30 mouse cellular contexts compared by ENCODE assay signal in the genomic region with DNA sequence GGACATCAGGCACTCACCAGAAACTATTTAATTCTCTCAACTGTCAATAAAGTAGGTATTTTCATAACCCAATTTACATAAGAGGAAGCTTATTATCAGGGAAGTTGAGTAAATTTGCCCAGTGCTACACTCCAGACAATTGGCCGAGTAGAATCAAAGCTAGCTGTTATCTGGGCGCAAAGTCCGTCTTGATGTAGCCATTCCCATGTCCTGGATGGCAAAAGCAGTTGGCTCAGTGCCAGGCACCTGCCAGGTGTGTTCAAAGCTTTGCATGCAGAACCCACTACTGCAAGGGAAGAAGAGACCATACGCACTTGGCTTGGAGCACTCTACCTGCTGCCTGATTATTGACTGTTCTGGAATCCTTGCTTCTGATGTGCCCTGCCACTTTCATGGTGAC. TPM values are rescaled to one million over a fixed set of nuclear protein-coding genes. Genes with fewer than 3 reads are reported as not detected.
DNase-seq lines count a peak whose midpoint lies in the region; ATAC-seq and TF ChIP-seq lines count a peak whose summit lies in the region.
"Had no signal": no experiment of that assay in that cellular context is flagged by ENCODE, and none has a peak within 500 bp of the region (broad histone marks: within the 10 kb centered on the region; RNA-seq: fewer than 3 reads in every experiment).

No protein-coding gene starts in this region.

- H3K4me1 ChIP-seq in lung, embryonic 14.5 days (ENCODE audit: insufficient read depth) = no peaks in the 10 kb centered on the region
- no peaks in the 10 kb centered on the region for H3K4me1 ChIP-seq in lung, postnatal 0 days (ENCODE audit: insufficient read depth, low read depth, low read length)
- H3K4me1 ChIP-seq in intestine, postnatal 0 days (replicated peaks; ENCODE audit: control insufficient read depth, insufficient read depth, low read length) = peaks cover 6% of the 10 kb centered on the region; the same call in 1 of the 2 replicates
- peaks cover 11% of the 10 kb centered on the region; the same call in 1 of the 2 replicates for H3K4me1 ChIP-seq in small intestine, adult 2 months (ENCODE audit: control insufficient read depth, insufficient read depth, insufficient read length, low read length)

- 68% methylated on average over 4 of the region's 4 CpGs for WGBS in lung, embryonic 14.5 days
- WGBS in lung, postnatal 0 days = 68% methylated on average over 4 of the region's 4 CpGs
- 43% methylated on average over 4 of the region's 4 CpGs for WGBS in intestine, postnatal 0 days
- WGBS in small intestine, adult 2 months = 21% methylated on average over 4 of the region's 4 CpGs

- no peak for TF ChIP-seq CTCF in lung, embryonic 14.5 days (IDR thresholded peaks at IDR 0.05; ENCODE audit: low read depth)
- no peak for TF ChIP-seq CTCF in lung, postnatal 0 days (IDR thresholded peaks at IDR 0.05)
- no peak for TF ChIP-seq CTCF in intestine, postnatal 0 days (IDR thresholded peaks at IDR 0.05; ENCODE audit: low read depth)
- no peak for TF ChIP-seq CTCF in small intestine, adult 2 months (IDR thresholded peaks at IDR 0.05; ENCODE audit: extremely low read depth, insufficient read length, insufficient replicate concordance, low read depth, low read length)

- no peak overlapping the region for H3K4me2 ChIP-seq in lung, embryonic 14.5 days
- no peak overlapping the region for H3K4me2 ChIP-seq in lung, postnatal 0 days (replicated peaks; ENCODE audit: low read depth, low read length)
- H3K4me2 ChIP-seq in intestine, postnatal 0 days (replicated peaks; ENCODE audit: low read depth) = no peak overlapping the region
- H3K4me2 ChIP-seq: heart, embryonic 15.5 days; limb, embryonic 13.5 days; liver, embryonic 15.5 days; midbrain, embryonic 13.5 days; neural tube, embryonic 13.5 days had no signal

- no peak for ATAC-seq in lung, embryonic 14.5 days (ENCODE audit: insufficient read depth)
- no peak for ATAC-seq in lung, postnatal 0 days
- peak; percentile 95 for ATAC-seq in intestine, postnatal 0 days
- ATAC-seq in inflammation-experienced regulatory T-cells, adult 6 months = no peak
- ATAC-seq: forebrain, postnatal 0 days; hindbrain, postnatal 0 days; midbrain, embryonic 13.5 days had no signal

- no peak for TF ChIP-seq EP300 in lung, postnatal 0 days (IDR thresholded peaks at IDR 0.05)

- H3K9me3 ChIP-seq in lung, embryonic 14.5 days (ENCODE audit: low read depth, low read length) = no peaks in the 10 kb centered on the region
- H3K9me3 ChIP-seq in lung, postnatal 0 days (ENCODE audit: low read length) = no peaks in the 10 kb centered on the region
- no peaks in the 10 kb centered on the region for H3K9me3 ChIP-seq in intestine, postnatal 0 days (ENCODE audit: control insufficient read depth)
- H3K9me3 ChIP-seq: heart, embryonic 10.5 days; heart, embryonic 15.5 days; limb, embryonic 13.5 days; liver, embryonic 15.5 days; midbrain, embryonic 13.5 days; neural tube, embryonic 13.5 days had no signal

- DNase-seq in lung, embryonic 14.5 days = peak; percentile 27
- no peak for DNase-seq in lung, postnatal 0 days (ENCODE audit: low spot score)
- no peak for DNase-seq in gastrocnemius, adult 18-20 months (ENCODE audit: low spot score)
- DNase-seq in spleen, adult 18-20 months = no peak
- DNase-seq: adrenal gland, postnatal 36 days; B cell, adult 2 months; cerebellum, postnatal 10 days; forebrain, postnatal 0 days; gastrocnemius, postnatal 10 days; kidney, adult 8-10 months; kidney, postnatal 14 days; lung, postnatal 10 days; right cerebral cortex, postnatal 14 days; thymus, postnatal 14 days had no signal

- H3K36me3 ChIP-seq in lung, embryonic 14.5 days (ENCODE audit: insufficient read depth) = peaks cover 20% of the 10 kb centered on the region
- H3K36me3 ChIP-seq in lung, postnatal 0 days (ENCODE audit: insufficient read depth, low read length) = 0 out of 2 replicates have a peak, but pooled peaks cover 11% of the 10 kb centered on the region
- peaks cover 14% of the 10 kb centered on the region for H3K36me3 ChIP-seq in intestine, postnatal 0 days (ENCODE audit: control insufficient read depth, insufficient read depth)
- H3K36me3 ChIP-seq in small intestine, adult 2 months (ENCODE audit: control insufficient read depth, insufficient read depth, low read length) = peaks cover 19% of the 10 kb centered on the region

- H3K9ac ChIP-seq in lung, embryonic 14.5 days = no peak overlapping the region
- H3K9ac ChIP-seq in lung, postnatal 0 days (replicated peaks; ENCODE audit: low read depth) = no peak overlapping the region
- no peak overlapping the region for H3K9ac ChIP-seq in intestine, postnatal 0 days (ENCODE audit: low read depth, low read length)
- H3K9ac ChIP-seq: forebrain, postnatal 0 days; heart, embryonic 15.5 days; limb, embryonic 13.5 days; liver, embryonic 15.5 days; midbrain, embryonic 13.5 days; neural tube, embryonic 13.5 days had no signal

- no peak overlapping the region for H3K27ac ChIP-seq in lung, embryonic 14.5 days (ENCODE audit: low read depth)
- H3K27ac ChIP-seq in lung, postnatal 0 days (ENCODE audit: low read length) = no peak overlapping the region
- H3K27ac ChIP-seq in intestine, postnatal 0 days (ENCODE audit: low read depth, low read length) = no peak overlapping the region
- H3K27ac ChIP-seq in small intestine, adult 2 months (ENCODE audit: insufficient read depth, low read depth, low read length) = peak overlapping the region; percentile 28
- H3K27ac ChIP-seq: heart, embryonic 10.5 days; heart, embryonic 15.5 days; hindbrain, postnatal 0 days; limb, embryonic 13.5 days; liver, embryonic 15.5 days; macrophage; midbrain, embryonic 13.5 days; neural tube, embryonic 13.5 days had no signal

- no peak overlapping the region for H3K4me3 ChIP-seq in lung, embryonic 14.5 days (ENCODE audit: low read depth, low read length)
- H3K4me3 ChIP-seq in lung, postnatal 0 days (ENCODE audit: low read depth, low read length) = no peak overlapping the region
- no peak overlapping the region for H3K4me3 ChIP-seq in intestine, postnatal 0 days (ENCODE audit: low read depth, low read length)
- H3K4me3 ChIP-seq in small intestine, adult 2 months (ENCODE audit: low read depth, low read length) = no peak overlapping the region
- H3K4me3 ChIP-seq: erythroblast, embryonic 14.5 days; heart, embryonic 10.5 days; heart, embryonic 15.5 days; limb, embryonic 13.5 days; liver, embryonic 15.5 days; midbrain, embryonic 13.5 days; neural tube, embryonic 13.5 days had no signal

- no peak for TF ChIP-seq POLR2A in small intestine, adult 2 months (IDR thresholded peaks at IDR 0.05; ENCODE audit: low read depth, low read length)

- no peaks in the 10 kb centered on the region for H3K27me3 ChIP-seq in lung, embryonic 14.5 days (ENCODE audit: insufficient read depth, low read length)
- no peaks in the 10 kb centered on the region for H3K27me3 ChIP-seq in lung, postnatal 0 days (replicated peaks; ENCODE audit: insufficient read depth, low read length)
- no peaks in the 10 kb centered on the region for H3K27me3 ChIP-seq in intestine, postnatal 0 days (replicated peaks; ENCODE audit: control insufficient read depth, insufficient read depth, low read length)
- no peaks in the 10 kb centered on the region for H3K27me3 ChIP-seq in small intestine, adult 2 months (ENCODE audit: control insufficient read depth, insufficient read depth, low read length)
- H3K27me3 ChIP-seq: heart, embryonic 15.5 days; limb, embryonic 13.5 days; liver, embryonic 15.5 days; midbrain, embryonic 13.5 days; neural tube, embryonic 13.5 days had no signal

RNA-seq across cellular contexts. Expression of gene Plk1, which starts 6.8 kb away (rescaled TPM):
- polyA plus RNA-seq in lung, embryonic 14.5 days (2014; fragmentation: Nextera tagmentation; extraction: Ambion mirVana) = 141 and 160 TPM in 2 replicates
- polyA plus RNA-seq in lung, postnatal 0 days (2015; fragmentation: Nextera tagmentation; extraction: Ambion mirVana) = 4.6 and 6.5 TPM in 2 replicates
- 20.0 and 25.0 TPM in 2 replicates for polyA plus RNA-seq in intestine, postnatal 0 days (2015; fragmentation: Nextera tagmentation; extraction: Ambion mirVana)
- polyA plus RNA-seq in small intestine, adult 2 months (2012; rRNA removed) = 9.0 and 21.2 TPM in 2 replicates
- 10 to 100 TPM in 1 of 3 experiments, 1 to 10 TPM in 2; 3.8 to 52.8 (median 5.5) TPM for polyA plus RNA-seq in inflammation-experienced regulatory T-cells, adult 6 months (2017; shearing (Covaris generic))
- total RNA-seq in gastrocnemius, adult 18-20 months (2021) = under 1 TPM; 0.09 to 0.21 TPM

RNA-seq across cellular contexts. Expression of gene Dctn5, which starts 19.6 kb away (rescaled TPM):
- polyA plus RNA-seq in lung, embryonic 14.5 days (2014; fragmentation: Nextera tagmentation; extraction: Ambion mirVana) = 108 and 119 TPM in 2 replicates
- 72.9 and 79.2 TPM in 2 replicates for polyA plus RNA-seq in lung, postnatal 0 days (2015; fragmentation: Nextera tagmentation; extraction: Ambion mirVana)
- 59.4 and 64.7 TPM in 2 replicates for polyA plus RNA-seq in intestine, postnatal 0 days (2015; fragmentation: Nextera tagmentation; extraction: Ambion mirVana)
- 37.2 and 54.3 TPM in 2 replicates for polyA plus RNA-seq in small intestine, adult 2 months (2012; rRNA removed)
- polyA plus RNA-seq in inflammation-experienced regulatory T-cells, adult 6 months (2017; shearing (Covaris generic)) = 100 to 1,000 TPM; 109 to 137 (median 111) TPM
- total RNA-seq in gastrocnemius, adult 18-20 months (2021) = 10 to 100 TPM; 16.2 to 16.3 TPM

RNA-seq across cellular contexts. Expression of gene Palb2, which starts 19.7 kb away (rescaled TPM):
- polyA plus RNA-seq in lung, embryonic 14.5 days (2014; fragmentation: Nextera tagmentation; extraction: Ambion mirVana) = 20.6 and 20.8 TPM in 2 replicates
- polyA plus RNA-seq in lung, postnatal 0 days (2015; fragmentation: Nextera tagmentation; extraction: Ambion mirVana) = 2.6 and 2.9 TPM in 2 replicates
- 3.9 and 4.5 TPM in 2 replicates for polyA plus RNA-seq in intestine, postnatal 0 days (2015; fragmentation: Nextera tagmentation; extraction: Ambion mirVana)
- polyA plus RNA-seq in small intestine, adult 2 months (2012; rRNA removed) = 0.72 and 1.0 TPM in 2 replicates
- polyA plus RNA-seq in inflammation-experienced regulatory T-cells, adult 6 months (2017; shearing (Covaris generic)) = 10 to 100 TPM in 2 of 3 experiments, 1 to 10 TPM in 1; 7.0 to 14.6 (median 11.6) TPM
- under 1 TPM; 0.43 to 0.71 TPM for total RNA-seq in gastrocnemius, adult 18-20 months (2021)

RNA-seq across cellular contexts. Expression of gene Ern2, which starts 33.5 kb away (rescaled TPM):
- 0.16 TPM in 1 of 2 replicates, not detected in the other for polyA plus RNA-seq in lung, embryonic 14.5 days (2014; fragmentation: Nextera tagmentation; extraction: Ambion mirVana)
- polyA plus RNA-seq in lung, postnatal 0 days (2015; fragmentation: Nextera tagmentation; extraction: Ambion mirVana) = 0.21 TPM in 2 replicates
- 4.0 and 4.8 TPM in 2 replicates for polyA plus RNA-seq in intestine, postnatal 0 days (2015; fragmentation: Nextera tagmentation; extraction: Ambion mirVana)
- 23.1 and 23.5 TPM in 2 replicates for polyA plus RNA-seq in small intestine, adult 2 months (2012; rRNA removed)
- polyA plus RNA-seq in inflammation-experienced regulatory T-cells, adult 6 months (2017; shearing (Covaris generic)) = not detected
- not detected for total RNA-seq in gastrocnemius, adult 18-20 months (2021)
- total RNA-seq: common myeloid progenitor, adult 5-6 weeks; gastrocnemius, postnatal 10 days; heart, postnatal 25 days; megakaryocyte-erythroid progenitor cell, adult 5-6 weeks had no signal
- polyA plus RNA-seq: erythroblast, embryonic 14.5 days; heart, embryonic 10.5 days; liver, embryonic 15.5 days; macrophage; spleen, adult 2 months had no signal

RNA-seq across cellular contexts. Expression of gene Ndufab1, which starts 50.8 kb away (rescaled TPM):
- 620 and 633 TPM in 2 replicates for polyA plus RNA-seq in lung, embryonic 14.5 days (2014; fragmentation: Nextera tagmentation; extraction: Ambion mirVana)
- 344 and 362 TPM in 2 replicates for polyA plus RNA-seq in lung, postnatal 0 days (2015; fragmentation: Nextera tagmentation; extraction: Ambion mirVana)
- polyA plus RNA-seq in intestine, postnatal 0 days (2015; fragmentation: Nextera tagmentation; extraction: Ambion mirVana) = 956 and 957 TPM in 2 replicates
- 395 and 1,026 TPM in 2 replicates for polyA plus RNA-seq in small intestine, adult 2 months (2012; rRNA removed)
- 100 to 1,000 TPM; 134 to 182 (median 141) TPM for polyA plus RNA-seq in inflammation-experienced regulatory T-cells, adult 6 months (2017; shearing (Covaris generic))
- 100 to 1,000 TPM; 632 to 667 TPM for total RNA-seq in gastrocnemius, adult 18-20 months (2021)
